Mouse (Mus musculus): ENCODE measurements around the gene Thoc6.

Gene Thoc6

DNA sequence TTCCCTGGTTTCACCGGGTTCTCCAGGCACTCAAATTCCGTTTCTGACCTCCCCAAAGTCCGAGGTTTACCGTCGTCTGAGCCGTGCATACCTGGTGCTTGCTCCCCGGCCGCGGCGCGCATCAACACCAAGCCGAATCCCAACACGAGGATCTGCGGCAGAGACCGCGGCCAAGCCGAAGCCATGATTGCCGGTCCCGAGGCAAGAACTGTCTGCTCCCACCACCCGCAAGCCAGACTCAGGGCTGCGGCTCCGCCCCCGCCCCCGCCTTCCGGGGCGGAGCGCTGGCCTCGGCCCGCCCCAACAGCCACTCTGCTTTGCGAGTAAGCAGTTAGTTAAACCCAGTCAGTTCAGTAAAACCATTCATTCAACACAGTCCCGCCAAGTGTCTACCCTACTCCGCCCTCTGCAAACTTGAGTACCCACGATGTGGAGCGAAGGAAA is 3.6 kb upstream of the Thoc6 start, which contains the start of gene Tnfrsf12a:
TSS of gene Tnfrsf12a (minus strand) at position 233 of the 444 bp plus-strand sequence.
- peak; percentile 93 for DNase-seq (ENCODE audit: low read depth)

DNA sequence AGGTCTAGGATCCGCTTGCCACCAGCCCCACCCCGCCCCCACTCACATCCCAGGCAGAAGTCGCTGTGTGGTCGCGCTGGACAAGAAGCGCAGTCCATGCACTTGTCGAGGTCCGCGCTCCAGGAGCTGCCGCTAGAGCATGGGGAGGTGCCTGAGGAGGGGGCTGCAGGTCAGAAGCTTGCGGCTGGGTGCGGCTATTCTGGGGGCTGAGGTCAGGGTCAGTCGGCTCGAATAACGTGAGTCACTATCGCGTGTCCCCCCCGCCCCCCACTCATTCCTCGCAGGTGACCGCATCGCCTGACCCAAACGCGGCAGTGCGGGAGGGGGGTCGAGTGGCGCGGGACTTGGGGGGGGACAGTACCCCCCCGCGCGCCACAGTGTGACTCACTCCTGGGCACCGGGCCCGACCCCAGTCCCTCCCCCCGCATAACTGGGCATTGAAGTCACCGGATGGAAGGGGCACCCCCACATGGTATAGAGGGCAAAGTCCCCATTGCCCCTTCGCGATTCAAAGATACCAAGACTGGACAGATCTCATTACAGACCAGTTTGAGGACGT is 2.9 kb upstream of the Thoc6 start:
- peak; percentile 81 for DNase-seq (ENCODE audit: low read depth)

DNA sequence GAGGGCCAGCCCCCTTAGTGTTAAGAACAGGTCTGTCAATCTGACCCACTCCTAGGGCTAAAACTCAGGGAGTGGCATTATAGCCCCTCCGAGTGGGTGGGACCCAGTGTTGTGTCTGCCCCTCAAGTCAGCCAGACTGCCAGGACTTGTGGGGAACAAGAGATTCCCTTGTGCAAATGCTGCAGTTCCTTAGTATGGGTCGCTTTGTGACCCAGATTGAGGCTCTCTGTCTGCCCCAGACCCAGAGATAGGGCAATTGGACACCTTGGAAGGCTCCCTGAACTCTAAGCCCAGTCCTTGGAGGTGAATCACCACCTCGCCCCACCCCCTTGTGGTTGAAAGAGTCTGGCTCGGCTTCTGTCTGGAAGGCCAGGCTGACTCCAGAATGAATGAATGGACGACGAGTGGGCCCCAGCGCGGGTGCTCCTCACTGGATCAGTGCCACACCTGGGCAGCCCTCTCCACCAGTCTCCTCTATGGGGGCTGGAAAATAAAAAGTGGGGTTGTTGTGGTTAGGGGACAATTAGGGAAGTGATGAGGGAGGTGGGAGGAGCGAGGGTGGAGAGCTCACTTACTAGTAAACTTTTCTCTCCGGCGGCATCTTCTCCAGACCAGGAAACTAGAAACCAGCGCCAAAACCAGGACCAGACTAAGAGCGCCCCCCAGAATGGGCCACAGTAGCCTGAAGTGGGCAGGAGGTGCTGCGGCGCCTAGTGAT is 2.0 kb upstream of the Thoc6 start:
- DNase-seq (ENCODE audit: low read depth) = peak; percentile 89

DNA sequence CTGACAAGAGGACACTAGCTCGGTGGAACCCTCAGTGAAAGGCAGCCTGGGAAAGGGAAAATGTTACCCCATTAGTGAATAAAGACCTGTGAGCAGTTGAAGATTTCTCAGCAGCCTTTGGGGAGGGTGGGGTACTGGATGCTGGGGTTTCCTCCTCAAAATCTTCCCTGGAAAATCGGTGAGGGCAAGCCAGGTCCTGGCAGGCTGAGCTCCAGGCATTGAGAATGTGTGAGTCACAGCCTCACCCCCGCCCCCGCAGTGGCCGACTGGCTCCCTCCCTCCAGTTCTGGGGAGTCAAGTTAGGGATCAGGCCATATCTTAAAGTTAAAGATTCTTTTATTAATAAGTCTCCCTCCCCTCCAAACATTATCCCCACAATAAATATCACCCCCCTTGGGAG is 1.4 kb upstream of the Thoc6 start:
- peak; percentile 19 for DNase-seq (ENCODE audit: low read depth)

DNA sequence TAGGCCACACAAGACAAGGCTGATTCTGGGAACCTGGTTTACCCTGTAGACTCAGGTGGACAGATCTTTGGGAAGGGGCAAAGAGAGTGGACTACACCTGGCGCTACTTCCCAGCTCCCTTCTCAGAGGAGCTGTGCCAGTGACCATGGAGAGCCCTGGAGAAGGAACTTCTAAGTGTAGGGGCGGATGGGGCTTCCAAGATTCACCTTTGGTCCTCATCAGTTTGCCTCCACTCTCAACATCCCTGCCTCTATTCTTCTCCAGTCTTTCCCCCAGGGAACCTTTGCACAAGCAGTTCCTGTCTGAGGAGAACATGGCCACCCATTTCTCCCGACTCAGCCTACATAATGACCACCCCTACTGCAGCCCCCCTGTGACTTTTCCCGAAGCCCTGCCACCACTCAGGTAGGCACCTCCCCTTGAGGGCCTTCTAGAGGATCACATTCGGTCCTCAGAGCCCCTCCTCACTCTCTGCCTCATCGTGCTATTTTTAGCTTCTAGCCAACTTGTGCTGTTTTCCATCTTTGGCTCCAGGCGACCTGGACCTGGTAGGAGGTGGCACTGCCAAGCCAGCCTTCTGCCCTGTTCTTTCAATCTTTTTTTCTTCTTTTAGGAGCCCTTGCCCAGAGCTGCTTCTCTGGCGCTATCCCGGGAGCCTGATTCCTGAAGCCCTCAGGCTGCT is 730 bp upstream of the Thoc6 start:
- no peak for DNase-seq (ENCODE audit: low read depth)

DNA sequence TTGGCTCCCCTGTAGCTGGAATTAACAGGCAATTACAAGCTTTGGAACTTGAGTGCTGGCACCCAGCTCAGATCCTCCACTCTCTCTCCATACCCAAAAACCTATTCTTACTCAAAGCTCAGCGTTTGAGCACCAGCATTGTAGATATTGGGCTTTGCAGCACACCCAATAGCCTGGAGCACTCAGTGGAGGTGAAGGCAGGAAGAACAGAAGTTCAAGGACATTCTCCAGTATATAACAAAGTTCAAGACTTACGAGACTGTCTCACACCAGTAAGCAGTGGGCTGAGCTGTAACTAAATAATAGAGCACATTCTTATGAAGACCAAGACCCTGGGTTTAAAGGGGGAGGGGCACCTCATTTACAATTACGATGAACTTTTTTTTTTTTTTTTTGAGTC is 921 bp downstream of the Thoc6 start:
- DNase-seq (ENCODE audit: low read depth) = peak; percentile 17

DNA sequence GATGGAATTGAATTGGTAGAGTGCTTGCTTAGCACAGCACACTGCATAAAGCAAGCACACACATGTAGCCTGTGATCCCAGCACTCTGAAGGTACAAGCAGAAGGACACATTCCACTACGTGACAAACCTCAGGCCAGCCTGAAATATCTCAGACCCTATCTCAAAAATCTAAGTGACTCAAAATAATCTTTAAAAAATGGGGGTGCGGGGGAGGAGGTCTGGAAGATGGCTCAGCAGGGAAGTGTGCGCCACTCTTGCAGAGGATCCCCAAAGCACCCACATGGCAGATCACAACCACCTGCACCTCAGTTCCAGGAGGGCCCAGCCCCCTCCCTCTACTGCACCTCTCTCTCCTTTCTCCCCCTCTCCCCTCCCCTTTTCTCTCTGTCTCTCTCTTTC is 2.2 kb downstream of the Thoc6 start:
- DNase-seq (ENCODE audit: low read depth) = no peak

DNA sequence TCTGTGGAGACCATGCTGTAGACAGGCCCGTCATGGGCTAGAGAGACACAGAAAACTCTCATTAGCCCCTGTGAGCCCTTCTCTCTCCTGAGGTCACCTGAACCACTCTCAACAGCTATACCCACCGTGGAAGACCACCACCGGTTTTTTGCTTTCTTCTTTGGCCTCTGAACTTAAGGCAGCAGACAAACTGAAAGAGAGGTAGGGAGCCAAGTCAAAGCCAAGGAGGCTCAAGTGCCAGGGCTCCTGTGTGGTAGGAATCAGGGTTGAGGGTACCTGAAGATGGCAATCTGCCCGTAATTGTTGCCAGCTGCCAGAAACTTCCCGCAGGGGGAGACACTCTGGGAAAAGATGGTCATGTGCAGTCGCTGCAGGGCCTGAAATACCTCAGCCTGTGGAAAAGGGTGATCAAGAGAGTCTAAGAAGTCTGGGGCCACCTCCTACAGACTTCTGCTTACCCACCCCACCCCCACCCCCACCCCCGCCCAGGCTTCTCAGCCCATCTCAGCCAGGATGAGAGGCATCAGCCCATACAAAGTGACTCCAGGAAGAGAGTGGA is 3.1 kb downstream of the Thoc6 start:
- DNase-seq (ENCODE audit: low read depth) = no peak

DNA sequence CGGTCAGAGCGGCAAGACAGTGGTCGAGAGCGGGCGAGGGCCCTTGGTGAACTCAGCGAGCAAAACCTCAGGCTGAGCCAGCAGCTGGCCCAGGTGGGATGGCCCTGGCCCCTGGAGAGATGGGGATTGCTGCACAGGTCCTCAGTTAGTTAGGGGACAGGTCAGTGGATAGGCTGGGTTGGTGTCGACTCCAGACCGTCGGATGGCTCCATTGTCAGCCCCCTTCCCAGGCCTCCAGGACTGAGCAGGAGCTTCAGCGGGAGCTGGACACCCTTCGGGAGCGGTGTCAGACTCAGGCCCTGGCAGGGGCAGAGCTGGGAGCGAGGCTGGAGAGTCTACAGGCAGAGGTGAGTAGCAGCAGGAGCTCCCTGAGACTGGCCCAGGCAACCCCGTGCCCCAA is 8.2 kb downstream of the Thoc6 start:
- no peak for DNase-seq (ENCODE audit: low read depth)

DNA sequence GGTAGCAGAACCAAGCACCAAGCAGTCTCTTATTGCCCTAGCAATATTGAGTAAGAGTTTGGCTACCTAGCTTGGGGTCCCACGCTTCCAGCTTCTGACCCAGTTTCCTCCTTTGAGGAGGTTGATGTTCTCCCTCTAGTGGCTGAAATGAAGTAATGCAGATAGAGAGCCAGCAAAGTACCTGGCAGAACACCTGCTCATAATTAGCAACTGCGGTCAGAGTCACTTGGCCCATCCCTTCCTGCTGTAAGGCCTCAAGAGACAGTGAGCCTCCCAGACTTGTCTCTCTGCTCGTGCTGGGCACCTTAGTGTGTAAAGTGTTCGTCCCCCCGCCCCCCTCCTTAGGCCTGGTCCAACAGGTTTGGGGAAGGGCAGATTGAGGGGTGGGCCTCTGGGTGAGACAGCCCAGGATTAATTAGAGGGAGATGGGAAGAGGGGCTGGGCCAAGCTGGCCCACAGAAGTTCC is 9.1 kb downstream of the Thoc6 start:
- peak; percentile 61 for DNase-seq (ENCODE audit: low read depth)

DNA sequence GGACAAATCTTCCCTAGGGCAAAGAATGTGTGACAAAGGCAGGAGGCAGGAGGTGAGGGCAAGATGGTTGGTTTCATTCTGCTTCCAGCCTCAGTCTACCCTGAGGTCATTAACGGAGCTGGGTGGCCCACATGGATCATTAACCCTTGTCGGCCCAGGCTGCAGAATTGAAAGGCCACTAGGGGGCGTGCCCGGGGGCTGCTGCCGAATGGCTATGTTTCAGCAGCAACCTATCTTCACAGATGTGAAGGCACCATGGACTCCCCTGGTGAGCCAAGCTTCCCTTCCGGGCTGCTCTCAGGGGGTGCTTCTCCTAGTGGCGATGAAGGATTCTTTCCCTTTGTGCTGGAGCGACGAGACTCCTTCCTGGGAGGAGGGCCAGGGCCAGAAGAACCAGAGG is 12.2 kb downstream of the Thoc6 start:
- DNase-seq (ENCODE audit: low read depth) = peak; percentile 27

DNA sequence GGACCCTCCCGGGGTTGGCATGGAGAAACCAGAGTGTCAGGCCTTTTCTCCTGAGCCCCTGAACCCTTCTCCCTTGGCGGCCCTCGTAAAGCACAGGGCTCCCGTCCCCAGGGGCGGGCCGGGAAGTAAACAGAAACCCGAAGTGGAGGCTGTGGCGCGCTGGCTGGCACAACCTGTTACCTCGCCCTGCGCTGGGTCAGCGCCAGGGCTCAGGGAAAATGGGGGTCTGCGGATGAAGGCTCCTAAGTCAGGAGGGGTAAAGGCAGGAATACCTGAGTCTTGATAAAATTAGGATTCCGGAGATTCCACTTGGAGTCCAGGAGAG is 12.8 kb downstream of the Thoc6 start:
- no peak for DNase-seq (ENCODE audit: low read depth)

DNA sequence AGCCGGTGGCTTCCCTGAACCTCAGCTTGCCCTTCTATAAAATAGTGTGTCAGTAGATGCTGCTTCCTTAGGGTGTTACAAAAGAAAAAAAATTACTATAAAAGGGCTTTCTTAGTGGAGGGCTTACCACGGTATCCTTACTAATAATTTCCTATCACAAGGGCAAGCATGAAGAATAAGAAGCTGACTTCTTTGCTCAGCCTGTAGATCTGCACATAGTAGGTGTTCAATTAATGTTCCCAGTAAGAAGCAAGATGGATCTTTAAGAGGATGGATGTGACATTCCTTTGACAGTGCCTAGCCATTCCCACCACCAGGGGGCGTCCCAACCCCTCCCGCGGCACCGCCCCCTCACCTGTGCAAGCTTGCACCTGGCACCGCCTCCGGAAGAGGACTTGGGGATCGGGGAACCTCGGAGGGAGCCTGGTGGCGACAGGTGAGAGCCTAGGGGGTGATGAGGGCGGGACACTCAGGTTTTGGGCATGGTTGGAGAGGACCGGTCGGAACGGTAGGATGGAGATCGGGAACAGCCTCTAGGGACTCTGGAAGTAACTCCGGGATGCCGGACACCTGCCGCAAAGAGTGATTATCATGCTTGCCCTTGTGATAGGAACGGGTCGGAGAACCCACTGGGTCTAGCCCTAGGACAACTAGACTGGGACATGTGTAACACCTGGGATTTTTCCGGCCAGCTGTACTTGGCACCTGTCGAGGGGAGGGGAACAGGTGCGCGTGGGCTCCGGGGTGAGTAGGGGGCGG is 13.4 kb downstream of the Thoc6 start, which contains the start of gene Bicdl2:
TSS of gene Bicdl2 (plus strand) at position 390 of the 759 bp plus-strand sequence.
- no peak for DNase-seq (ENCODE audit: low read depth)

DNA sequence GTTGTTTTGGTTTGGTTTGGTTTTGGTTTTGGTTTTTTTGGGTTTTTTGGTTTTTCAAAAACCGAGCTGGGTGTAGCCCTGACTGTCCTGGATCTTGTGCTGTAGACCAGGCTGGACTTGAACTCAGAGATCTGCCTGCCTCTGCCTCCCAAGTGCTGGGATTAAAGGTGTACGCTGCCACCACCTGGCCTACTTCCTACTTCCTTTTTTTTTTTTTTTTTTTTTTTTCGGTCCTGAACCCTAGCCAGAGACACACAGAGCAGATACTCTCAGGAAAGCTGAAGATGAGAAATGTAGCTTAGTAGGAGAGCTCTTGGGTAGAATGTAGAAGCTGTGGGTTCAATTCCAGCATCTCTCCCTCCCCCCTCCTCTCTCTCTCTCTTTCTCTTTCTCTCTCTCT is 15.2 kb downstream of the Thoc6 start:
- no peak for DNase-seq (ENCODE audit: low read depth)

DNA sequence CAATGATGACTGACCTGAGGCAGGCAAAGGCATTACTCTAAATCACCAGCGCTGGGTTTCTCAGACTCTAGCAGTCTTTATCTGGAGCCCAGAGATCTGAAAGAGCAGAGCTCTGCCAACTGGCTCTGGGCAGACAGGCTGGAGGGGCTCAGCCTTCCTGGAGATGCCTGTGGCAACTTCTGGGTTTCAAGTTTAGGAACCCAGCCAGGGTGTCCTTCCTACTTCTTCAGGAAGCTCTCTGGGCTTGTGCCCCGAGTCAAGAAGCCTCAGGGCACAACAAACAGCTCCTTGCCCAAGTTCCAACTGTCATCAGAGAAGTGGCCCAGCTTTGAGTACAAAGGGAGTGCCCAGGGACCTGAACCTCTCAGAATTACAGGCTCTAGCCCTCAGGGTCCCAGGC is 19.3 kb downstream of the Thoc6 start:
- no peak for DNase-seq (ENCODE audit: low read depth)

DNA sequence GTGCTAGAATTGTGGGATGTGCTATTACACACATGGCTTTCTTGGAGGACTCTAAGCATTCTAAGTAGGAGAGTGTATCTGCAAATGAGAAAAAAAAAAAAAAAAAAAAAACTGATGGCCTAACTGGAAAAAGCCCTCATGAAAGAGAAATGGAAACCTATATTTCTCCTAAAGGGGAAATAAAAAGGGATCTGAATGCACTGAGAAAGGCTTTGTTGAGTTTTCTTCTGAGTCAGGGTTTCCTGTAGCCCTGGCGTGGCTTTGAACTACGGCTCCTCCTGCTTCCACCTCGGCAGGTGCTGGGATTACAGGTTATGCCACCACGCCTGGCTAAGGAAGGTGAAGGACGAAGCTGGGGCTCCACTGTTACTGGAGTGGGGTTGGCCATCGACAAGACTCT is 19.7 kb downstream of the Thoc6 start:
- DNase-seq (ENCODE audit: low read depth) = no peak

DNA sequence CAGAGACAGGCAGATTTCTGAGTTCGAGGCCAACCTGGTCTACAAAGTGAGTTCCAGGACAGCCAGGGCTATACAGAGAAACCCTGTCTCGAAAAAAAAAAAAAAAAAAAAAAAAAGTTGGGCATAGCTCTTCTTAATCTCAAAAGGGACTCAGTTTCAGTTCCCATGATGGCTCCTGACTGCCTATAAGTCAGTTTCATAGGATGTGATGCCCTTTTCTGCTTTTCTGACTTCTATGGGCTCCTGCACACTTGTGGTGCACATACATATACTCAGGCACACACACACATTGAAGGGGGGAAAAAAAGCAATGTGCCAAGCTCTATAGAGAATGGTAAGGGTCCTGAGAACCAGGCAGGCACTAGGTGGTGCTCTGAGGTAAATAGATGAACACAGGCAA is 20.4 kb downstream of the Thoc6 start:
- DNase-seq (ENCODE audit: low read depth) = no peak

DNA sequence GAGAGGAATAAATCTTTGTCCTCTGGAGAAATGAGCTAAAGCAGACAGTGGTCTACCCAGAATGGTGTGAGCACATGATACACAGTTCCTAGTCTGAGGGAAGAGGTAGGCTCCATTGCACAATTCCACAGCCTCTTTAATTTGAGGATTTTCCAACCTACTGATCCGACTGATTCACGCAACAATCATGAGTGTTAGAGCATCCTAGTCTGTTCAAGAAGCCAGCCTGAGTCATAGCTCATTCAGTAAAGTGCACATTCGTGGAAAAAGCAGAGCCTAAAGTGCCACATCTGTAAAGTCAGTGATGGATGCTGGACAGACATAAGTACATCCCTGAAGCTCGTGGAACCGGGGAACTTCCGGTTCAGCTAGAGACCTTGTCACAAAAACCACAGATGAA is 22.3 kb downstream of the Thoc6 start:
- no peak for DNase-seq (ENCODE audit: low read depth)

DNA sequence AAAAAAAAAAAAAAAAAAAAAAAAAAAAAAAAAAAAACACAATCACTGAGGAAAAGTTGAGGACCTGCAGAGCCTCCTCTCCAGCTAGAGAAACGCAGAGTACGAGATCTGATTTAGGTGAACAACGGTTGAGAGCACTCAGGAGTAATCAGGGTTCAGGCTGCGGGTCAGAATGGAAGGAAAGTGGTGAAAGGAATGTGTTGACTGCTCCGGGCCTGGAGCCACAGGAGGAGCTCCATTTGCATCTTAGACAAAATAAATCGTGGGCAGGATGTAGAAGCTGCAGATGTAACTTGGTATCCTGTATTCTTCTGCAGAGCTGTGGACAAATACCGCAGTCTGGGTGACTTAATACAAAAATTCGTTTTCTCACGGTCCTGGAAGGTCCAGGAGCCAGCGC is 27.8 kb downstream of the Thoc6 start:
- DNase-seq (ENCODE audit: low read depth) = no peak

DNA sequence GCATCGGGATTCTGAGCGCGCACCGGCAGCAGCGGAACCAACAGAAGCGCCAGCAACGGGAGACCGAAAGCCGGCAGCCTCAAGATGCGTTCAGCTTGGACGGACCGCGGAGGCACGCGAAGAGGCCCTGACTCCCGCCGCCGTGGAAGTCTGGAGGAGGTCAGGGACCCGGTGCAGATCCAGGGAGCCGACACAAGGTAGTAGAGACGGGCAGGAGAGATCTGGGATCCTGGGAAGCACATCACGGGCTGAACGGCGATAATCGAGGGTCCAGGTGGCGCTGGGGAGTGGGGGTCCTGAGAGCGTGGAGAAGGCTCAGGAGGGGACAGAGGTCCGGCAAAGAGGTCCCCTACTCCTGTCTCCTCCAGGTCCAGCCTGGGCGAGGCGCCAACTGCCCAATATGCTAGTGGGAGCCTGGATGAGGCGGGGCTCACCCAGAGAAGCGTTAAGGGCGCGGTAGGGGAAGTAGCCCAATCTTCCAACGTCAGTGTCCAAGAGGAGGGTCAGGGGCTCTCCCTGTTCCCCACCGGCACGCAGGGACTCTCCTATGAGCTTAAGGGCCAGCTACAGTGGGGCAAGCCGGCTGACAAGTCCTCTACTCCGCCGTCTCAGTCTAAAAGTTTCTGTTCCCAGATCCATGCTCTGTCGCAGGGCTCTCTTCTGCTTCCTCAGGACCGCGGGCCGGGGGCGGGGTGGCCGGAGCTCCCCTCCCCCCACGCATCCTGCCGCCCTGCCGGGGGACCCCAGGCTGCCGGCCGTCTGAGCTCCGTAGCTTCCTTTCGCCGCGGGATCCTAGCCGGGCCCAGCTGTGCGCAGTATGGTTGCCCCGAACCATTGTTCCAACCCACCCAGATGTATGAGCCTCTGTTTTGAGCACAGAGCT is 28.8 kb downstream of the Thoc6 start, which contains the start of gene Mmp25:
TSS of gene Mmp25 (minus strand) at position 665 of the 883 bp plus-strand sequence.
- no peak for DNase-seq (ENCODE audit: low read depth)

DNA sequence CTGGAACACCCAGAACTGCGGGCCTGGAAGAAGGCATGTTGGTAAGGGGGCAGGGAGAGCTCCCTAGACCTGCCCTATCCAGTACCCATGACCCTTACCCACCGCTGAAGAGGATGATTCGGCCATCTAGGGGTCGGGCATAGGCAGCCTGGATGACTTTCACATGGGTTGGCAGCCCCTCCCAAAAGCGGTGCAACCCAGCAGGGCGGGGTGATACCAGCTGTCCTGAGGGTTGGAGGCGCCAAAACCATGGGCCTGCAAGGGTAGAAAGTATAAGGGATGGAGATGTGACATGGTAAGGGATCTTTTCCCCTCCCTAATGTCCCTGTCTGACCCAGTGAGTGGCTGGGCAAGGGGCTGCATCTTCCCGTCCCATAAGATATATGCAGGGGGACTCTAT is 42.4 kb downstream of the Thoc6 start:
- DNase-seq (ENCODE audit: low read depth) = no peak
